Mouse (Mus musculus) large intestine, adult 2 months (tissue): ENCODE measurements around the gene 1700056E22Rik. TPM values are rescaled to one million over a fixed set of nuclear protein-coding genes. Genes with fewer than 3 reads are reported as not detected.

Experiments used
- DNase-seq: peaks from one replicate; pipeline ENCODE4 v3.0.0-alpha.2; 2012; ENCODE audit warnings: low read depth, low spot score
- WGBS: fragments of 180-500 bp; shearing (Covaris S2); methylation state at CpG from one replicate; pipeline ENCODE4 v1.1.7; 2018; 5-methylcytosine and 5-hydroxymethylcytosine counted together
- polyA plus RNA-seq: library from polyadenylated mRNA; depleted of rRNA; stranded (reverse); fragments of >200 nt; gene quantifications from 2 replicates; pipeline ENCODE4 v1.2.3, GENCODE M21; 2012

1700056E22Rik gene
- polyA plus RNA-seq, 1 experiment = 0.45 TPM

- no peak for DNase-seq
- 93% methylated on average over 8 of the region's 8 CpGs for WGBS
Measured at GRCm38 (mm10) chr1:184030070-184030802, 3.9 kb downstream of the 1700056E22Rik start.

GRCm38 (mm10) chr1:184027039-184027438, 7.1 kb downstream of the 1700056E22Rik start:
- 30% methylated on average over 3 of the region's 3 CpGs for WGBS
- no peak for DNase-seq

GRCm38 (mm10) chr1:184025079-184025478, 9.0 kb downstream of the 1700056E22Rik start:
- no peak for DNase-seq
- WGBS = 92% methylated on average over 5 of the region's 5 CpGs

- WGBS = 94% methylated on average over 2 of the region's 2 CpGs
- no peak for DNase-seq
Measured at GRCm38 (mm10) chr1:184024631-184025030, 9.5 kb downstream of the 1700056E22Rik start.

GRCm38 (mm10) chr1:184023971-184024370, 10.1 kb downstream of the 1700056E22Rik start:
- no peak for DNase-seq
- 72% methylated on average over 2 of the region's 2 CpGs for WGBS

GRCm38 (mm10) chr1:184019722-184020107, 14.4 kb downstream of the 1700056E22Rik start:
- WGBS = 37% methylated on average over 6 of the region's 6 CpGs
- DNase-seq = no peak

- no peak for DNase-seq
- WGBS = 58% methylated on average over 6 of the region's 6 CpGs
Measured at GRCm38 (mm10) chr1:184019042-184019721, 14.9 kb downstream of the 1700056E22Rik start.

GRCm38 (mm10) chr1:184017606-184018005, 16.5 kb downstream of the 1700056E22Rik start:
- DNase-seq = no peak
- 78% methylated on average over 2 of the region's 2 CpGs for WGBS

- 53% methylated on average over 10 of the region's 10 CpGs for WGBS
- DNase-seq = no peak
Measured at GRCm38 (mm10) chr1:184015995-184016730, 17.9 kb downstream of the 1700056E22Rik start.

GRCm38 (mm10) chr1:184014091-184014490, 20.0 kb downstream of the 1700056E22Rik start:
- WGBS = 75% methylated on average over 3 of the region's 3 CpGs
- no peak for DNase-seq

GRCm38 (mm10) chr1:184013106-184013505, 21.0 kb downstream of the 1700056E22Rik start, which contains the start of gene Dusp10:
Dusp10 (plus strand) TSS chr1:184013302.
- WGBS = 89% methylated on average over 4 of the region's 4 CpGs
- no peak for DNase-seq

- WGBS = 95% methylated on average over 6 of the region's 6 CpGs
- no peak for DNase-seq
Measured at GRCm38 (mm10) chr1:184011311-184011710, 22.8 kb downstream of the 1700056E22Rik start.

GRCm38 (mm10) chr1:184006086-184006485, 28.0 kb downstream of the 1700056E22Rik start:
- no peak for DNase-seq

- WGBS = 55% methylated on average over 6 of the region's 6 CpGs
- no peak for DNase-seq
Measured at GRCm38 (mm10) chr1:184005315-184006058, 28.6 kb downstream of the 1700056E22Rik start.

- 63% methylated on average over 2 of the region's 2 CpGs for WGBS
- DNase-seq = no peak
Measured at GRCm38 (mm10) chr1:184004311-184004710, 29.8 kb downstream of the 1700056E22Rik start.

- WGBS = 77% methylated on average over 2 of the region's 2 CpGs
- DNase-seq = no peak
Measured at GRCm38 (mm10) chr1:184002470-184002869, 31.6 kb downstream of the 1700056E22Rik start.

- 48% methylated on average over 2 of the region's 2 CpGs for WGBS
- DNase-seq = no peak
Measured at GRCm38 (mm10) chr1:183997207-183997606, 36.9 kb downstream of the 1700056E22Rik start.

- DNase-seq = no peak
- 73% methylated on average over 2 of the region's 2 CpGs for WGBS
Measured at GRCm38 (mm10) chr1:183991921-183992320, 42.2 kb downstream of the 1700056E22Rik start.

- DNase-seq = no peak
- 69% methylated on average over 7 of the region's 7 CpGs for WGBS
Measured at GRCm38 (mm10) chr1:183987711-183988245, 46.3 kb downstream of the 1700056E22Rik start.
